Mouse (Mus musculus) left cerebral cortex, postnatal 36 days (tissue): ENCODE measurements at regions not wholly inside any gene's neighbourhood (a gene's known extent, or its start where the extent isn't known, plus 50 kb on each side); places are given as distances from the start of the nearest gene placed in this dataset.
"Not testable (repeated sequence)": the region's sequence is repeated elsewhere in the genome, so short reads cannot be mapped to it uniquely, and the experiment has no call there.

Experiments
- DNase-seq, 2 experiments: peaks; one replicate each; pipeline ENCODE4 v3.0.0; 2021 to 2022; ENCODE audit warnings: low spot score in 2 of 2, mixed read lengths in 1 of 2
- intact Hi-C: fragments of 180-260 bp; cut with DNase I; formaldehyde crosslinking; loops from one replicate; pipeline ENCODE4 v1.15.1; 2025

- DNase-seq, intact Hi-C loops: not testable (repeated sequence)
Measured at GRCm38 (mm10) chr10:103507051-103507450, 139.5 kb downstream of the Slc6a15 start.

- intact Hi-C loops, result no loop called here
- DNase-seq, result no peak
Measured at GRCm38 (mm10) chr10:103544502-103544901, 176.9 kb downstream of the Slc6a15 start.

GRCm38 (mm10) chr10:103549510-103549909 lies 181.9 kb downstream of the Slc6a15 start:
- DNase-seq, result no peak
- intact Hi-C loops, result no loop called here

DNA sequence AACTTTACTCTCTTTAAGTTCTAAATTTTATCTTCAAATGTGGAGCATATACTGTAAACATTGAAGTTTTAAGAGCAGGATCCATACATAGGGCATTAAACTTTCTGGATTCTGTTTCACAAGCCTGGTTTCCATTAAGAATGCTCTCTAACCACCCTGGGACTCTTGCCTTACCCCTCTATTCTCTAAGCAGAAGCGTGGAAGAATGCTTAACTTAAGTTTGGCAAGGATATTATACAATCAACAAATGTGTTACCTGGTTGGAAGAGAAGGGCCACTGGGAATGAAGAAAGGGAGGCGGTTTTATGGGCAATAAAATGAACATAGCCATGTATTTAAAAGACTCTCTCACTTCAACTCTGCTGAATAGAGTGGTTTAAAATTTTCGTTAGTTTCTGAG lies 217.5 kb downstream of the Slc6a15 start:
- no peak for DNase-seq
- intact Hi-C loops, result no loop called here

DNA sequence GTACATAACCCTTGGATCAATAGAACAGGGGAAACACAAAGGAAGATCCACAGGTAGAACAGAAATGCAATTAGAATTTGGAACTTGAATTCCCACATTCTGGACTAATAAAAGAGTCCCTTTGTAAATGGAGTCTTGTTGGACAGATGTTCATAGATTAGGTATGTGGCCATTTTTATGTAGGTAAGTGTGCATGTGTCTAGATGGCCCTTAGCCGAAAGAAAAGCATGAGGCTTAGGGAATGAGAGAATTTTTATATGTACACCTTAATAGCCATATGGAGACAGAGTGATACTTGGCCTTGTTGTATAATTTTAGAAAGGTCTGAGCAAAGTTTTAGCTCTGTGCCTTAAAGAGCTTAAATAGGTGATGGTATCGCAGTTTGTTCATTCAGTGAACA lies 217.9 kb downstream of the Slc6a15 start:
- DNase-seq, result no peak
- intact Hi-C loops, result no loop called here

GRCm38 (mm10) chr10:103591985-103592384 lies 224.4 kb downstream of the Slc6a15 start:
- intact Hi-C loops, result no loop called here
- DNase-seq, result no peak

DNA sequence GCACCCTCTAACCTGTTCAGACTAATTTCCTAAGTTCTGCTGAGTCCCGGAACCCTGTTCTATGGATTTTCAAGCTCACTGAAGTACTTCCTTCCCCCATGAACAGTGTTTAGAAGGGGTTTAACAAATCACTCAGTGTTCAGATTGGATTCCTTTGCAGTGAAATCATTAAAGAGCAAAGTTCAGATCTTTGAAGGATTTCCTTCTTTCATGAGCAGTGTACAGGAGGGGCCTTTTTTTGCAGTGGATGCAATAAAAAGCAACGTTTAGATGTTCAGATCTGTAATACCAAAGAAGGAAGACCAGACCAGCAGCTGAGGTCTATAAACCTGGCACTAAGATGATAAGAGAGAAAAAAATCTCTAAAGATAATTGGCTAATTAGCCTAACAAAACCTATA lies 273.6 kb downstream of the Slc6a15 start:
- DNase-seq, result no peak
- intact Hi-C loops, result no loop called here

DNA sequence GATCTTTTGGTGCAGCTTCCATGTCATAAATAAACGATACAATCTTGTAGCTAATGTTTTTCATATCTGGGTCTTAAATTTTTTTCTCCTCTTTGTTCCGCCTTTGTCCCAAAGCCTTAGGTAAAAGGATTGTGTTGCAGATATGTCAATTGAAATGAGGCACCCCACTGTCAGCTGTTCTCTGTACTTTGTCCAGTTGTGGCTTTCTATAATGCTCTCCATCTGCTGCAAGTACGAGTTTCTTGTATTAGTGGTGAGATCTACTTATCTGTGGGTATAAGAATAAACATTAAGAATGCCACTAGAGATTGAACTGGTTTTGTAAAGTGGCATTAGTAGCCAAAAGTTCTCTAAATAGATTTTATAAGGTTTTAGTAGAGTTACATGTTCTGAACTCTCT lies 282.3 kb downstream of the Slc6a15 start:
- intact Hi-C loops, result no loop called here
- no peak for DNase-seq

GRCm38 (mm10) chr10:103673081-103673480 lies 305.5 kb downstream of the Slc6a15 start:
- intact Hi-C loops, result no loop called here
- no peak for DNase-seq

DNA sequence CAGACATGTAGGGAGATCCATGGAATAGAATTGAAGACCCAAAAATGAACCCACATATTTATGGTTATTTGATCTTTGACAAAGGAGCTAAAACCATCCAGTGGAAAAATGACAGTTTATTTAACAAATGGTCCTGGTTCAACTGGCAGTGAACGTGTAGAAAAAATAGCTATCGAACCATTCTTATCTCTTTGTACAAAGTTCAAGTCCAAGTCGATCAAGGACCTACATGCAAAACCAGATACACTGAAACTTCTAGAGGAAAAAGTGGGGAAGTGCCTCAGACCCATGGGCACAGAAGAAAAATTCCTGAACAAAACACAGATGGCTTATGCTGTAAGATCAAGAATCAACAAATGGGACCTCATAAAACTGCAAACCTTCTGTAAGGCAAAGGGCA lies 306.2 kb downstream of the Slc6a15 start:
- DNase-seq, result no peak
- intact Hi-C loops, result no loop called here

- DNase-seq, result no peak
- intact Hi-C loops, result no loop called here
Measured at GRCm38 (mm10) chr10:103692682-103693081, 325.1 kb downstream of the Slc6a15 start.

DNA sequence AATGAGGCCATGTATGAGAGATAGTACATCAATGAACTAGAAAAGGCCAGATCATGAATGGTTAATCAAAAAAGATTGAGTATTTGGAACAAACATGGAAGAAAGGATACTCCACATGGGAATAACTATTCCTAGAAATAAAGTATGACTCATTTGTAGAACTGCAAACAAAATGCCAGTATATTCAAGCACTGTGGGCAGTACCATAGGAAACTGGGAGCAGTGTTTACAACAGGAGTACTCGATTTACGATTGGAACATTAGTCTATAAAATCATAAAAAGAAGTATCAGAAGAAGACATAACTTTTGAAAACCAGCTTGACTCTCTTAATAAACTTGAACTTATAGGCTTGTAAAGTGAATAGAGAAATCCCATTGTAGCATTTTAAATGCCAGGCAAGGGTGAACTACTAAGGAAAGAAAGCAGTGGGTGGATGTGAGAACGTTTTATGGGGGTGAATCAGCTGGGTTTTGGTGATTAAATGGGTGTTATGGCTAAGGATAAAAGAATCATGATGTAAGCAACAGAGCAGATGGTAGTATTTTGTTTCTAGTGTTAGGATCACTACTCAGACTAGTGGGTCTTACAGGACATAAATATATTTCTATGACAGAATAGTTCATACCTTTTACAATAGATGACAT lies 347.6 kb downstream of the Slc6a15 start:
- no peak for DNase-seq
- intact Hi-C loops, result no loop called here

DNA sequence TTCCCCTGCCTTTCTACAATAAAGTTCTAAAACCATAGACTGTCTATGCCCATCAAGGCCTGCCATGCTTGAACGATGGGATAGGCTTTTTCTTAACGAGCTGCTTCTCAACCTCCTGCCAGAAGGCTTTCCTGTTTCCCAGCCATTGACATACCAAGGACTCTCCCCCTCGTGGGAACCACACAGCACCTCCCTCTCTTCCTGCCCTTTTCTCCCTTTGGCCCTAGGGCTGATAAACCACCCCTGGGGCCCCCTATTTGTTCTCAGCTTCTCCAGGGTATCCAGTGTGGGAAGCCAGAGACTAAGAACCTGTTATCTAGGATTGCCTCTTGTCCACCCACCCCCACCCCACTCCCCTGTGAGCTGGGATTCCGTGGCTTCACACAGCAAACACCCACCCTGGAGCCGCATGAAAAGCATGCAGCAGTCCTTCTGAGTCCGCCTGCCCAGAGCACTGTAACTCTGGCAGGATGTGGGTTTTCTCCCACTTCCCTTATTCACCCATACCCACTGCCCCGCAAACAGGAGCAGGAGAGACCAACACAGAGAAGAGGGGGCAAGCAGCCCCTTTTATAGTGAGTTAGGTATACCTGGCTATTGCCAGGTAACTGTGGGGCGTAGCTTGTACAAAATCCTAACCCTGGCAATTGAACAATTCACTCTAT lies 351.5 kb downstream of the Slc6a15 start:
- intact Hi-C loops, result no loop called here
- no peak for DNase-seq

DNA sequence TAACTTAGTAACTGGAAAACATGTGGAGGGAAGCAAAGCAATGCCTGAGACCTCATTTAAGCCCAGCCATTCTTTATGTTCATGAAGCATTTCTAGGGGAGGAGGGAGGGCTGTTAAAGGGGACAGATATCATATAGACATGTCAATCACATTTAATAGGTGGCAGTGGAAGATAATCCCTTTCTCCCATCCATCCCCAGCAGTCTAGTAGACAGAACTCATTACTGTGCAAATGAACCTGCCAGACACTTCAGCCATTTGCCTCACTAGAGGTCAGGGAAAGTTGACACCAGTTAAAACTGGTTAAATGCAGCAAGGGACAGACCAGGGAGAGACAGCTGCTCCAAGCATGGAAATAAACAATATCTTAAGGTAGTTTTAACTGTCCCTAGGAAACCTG lies 359.1 kb downstream of the Slc6a15 start:
- intact Hi-C loops, result no loop called here
- DNase-seq, result no peak

DNA sequence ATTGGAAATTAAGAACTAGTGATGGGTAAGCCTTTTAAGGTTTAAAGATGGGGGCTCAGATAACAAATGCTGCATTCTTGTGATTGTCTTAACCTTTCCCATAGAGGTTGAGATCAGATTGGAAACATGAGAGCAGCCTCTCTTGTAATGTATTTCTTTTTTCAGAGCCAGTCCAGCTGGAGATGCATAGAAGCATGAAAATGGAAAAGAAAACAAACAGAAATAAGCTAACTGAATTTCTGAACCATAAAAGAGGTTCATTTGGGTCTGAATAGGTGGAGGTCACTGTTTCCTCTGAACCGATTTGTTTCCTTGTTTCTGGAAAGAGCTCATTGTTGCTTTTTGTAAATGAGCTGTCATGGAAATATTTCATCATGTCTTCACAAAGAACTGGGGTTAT lies 363.9 kb downstream of the Slc6a15 start:
- intact Hi-C loops, result no loop called here
- no peak for DNase-seq

DNA sequence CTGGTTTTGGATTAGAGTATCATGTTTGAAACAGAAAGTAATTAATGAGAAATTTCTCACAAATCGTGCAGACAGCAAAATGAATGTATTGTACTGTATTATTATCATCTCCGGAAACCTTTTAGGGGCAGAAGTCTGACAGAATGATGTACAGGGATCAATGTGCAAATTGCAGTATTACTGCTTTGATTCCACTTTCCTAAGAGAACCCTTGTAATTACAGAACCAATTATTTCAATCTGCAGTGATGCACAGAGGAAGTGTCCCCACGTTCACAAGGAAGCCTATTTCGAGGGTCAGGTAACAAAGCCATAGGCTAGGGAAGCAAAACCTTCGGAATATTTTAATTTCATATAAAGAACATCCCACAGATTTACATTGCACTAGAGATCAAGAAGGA lies 364.4 kb downstream of the Slc6a15 start:
- intact Hi-C loops, result no loop called here
- no peak for DNase-seq

- intact Hi-C loops, result no loop called here
- DNase-seq, result no peak
Measured at GRCm38 (mm10) chr10:103780127-103780526, 362.7 kb upstream of the Gm21293 start.

GRCm38 (mm10) chr10:103784920-103785319 lies 357.9 kb upstream of the Gm21293 start:
- intact Hi-C loops, result loop anchor here (5.0 kb wide), 2 partner anchors 1787 to 1927 kb away; partner anchors contain the start of gene Tmtc2
- no peak for DNase-seq

- intact Hi-C loops, result no loop called here
- no peak for DNase-seq
Measured at GRCm38 (mm10) chr10:103829079-103829478, 313.7 kb upstream of the Gm21293 start.

- DNase-seq, result no peak
- intact Hi-C loops, result no loop called here
Measured at GRCm38 (mm10) chr10:103832063-103832462, 310.7 kb upstream of the Gm21293 start.

DNA sequence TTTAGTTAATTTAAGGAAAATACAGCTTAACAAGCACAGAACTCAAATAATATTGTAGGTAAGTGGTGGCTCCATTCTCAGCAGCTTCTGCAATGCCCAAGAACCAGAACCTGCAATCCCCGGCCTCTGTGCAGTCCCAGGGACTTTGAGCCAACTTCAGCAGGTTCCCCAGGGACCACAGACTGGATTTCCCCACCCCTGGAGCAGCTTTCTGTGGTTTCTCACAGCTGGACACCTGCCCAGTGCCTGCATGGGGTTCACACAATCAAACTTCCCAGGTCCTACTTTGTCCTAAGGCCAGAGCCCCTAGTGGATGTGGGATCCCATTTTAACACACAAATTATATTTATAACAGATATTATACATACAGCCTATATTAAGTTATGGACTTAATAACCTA lies 287.6 kb upstream of the Gm21293 start:
- no peak for DNase-seq
- intact Hi-C loops, result no loop called here

GRCm38 (mm10) chr10:103860890-103861289 lies 281.9 kb upstream of the Gm21293 start:
- intact Hi-C loops, result no loop called here
- no peak for DNase-seq
